Mouse (Mus musculus) spleen, adult 2 months (tissue): ENCODE measurements around the gene Fmnl1. TPM values are rescaled to one million over a fixed set of nuclear protein-coding genes. Genes with fewer than 3 reads are reported as not detected.

Experiments used
- DNase-seq, 2 experiments: peaks; one replicate each; pipeline versions ENCODE4 v3.0.0 to v3.0.0-alpha.2; 2012 to 2021; ENCODE audit warnings: low spot score in 2 of 2, low read depth in 1 of 2
- H3K27ac ChIP-seq: fragments of 200-500 bp; 2 replicates; pipeline ENCODE4 v1.5.1; 2012; ENCODE audit warnings: low read length, inconsistent platforms; ENCODE audit not compliant: insufficient read depth
- H3K27me3 ChIP-seq: fragments of 200-500 bp; 2 replicates; pipeline ENCODE4 v1.6.1; 2012; ENCODE audit warnings: mild to moderate bottlenecking, moderate library complexity, low read length, inconsistent platforms; ENCODE audit not compliant: control insufficient read depth, insufficient read depth
- H3K36me3 ChIP-seq: fragments of 200-500 bp; 2 replicates; pipeline ENCODE4 v1.6.1; 2012; ENCODE audit warnings: mild to moderate bottlenecking, low read length, inconsistent platforms; ENCODE audit not compliant: control insufficient read depth, insufficient read depth
- H3K4me1 ChIP-seq: fragments of 200-500 bp; 2 replicates; pipeline ENCODE4 v1.6.1; 2011; ENCODE audit warnings: inconsistent platforms; ENCODE audit not compliant: control insufficient read depth, insufficient read depth, insufficient read length
- H3K4me3 ChIP-seq: fragments of 200-500 bp; 2 replicates; pipeline ENCODE4 v1.5.1; 2011; ENCODE audit warnings: mild to moderate bottlenecking, inconsistent platforms; ENCODE audit not compliant: insufficient read depth, insufficient read length; ENCODE audit errors: extremely low read depth
- CTCF ChIP-seq: fragments of 200-500 bp; IDR thresholded peaks from 2 replicates; pipeline ENCODE4 v1.5.1; 2011; ENCODE audit warnings: mild to moderate bottlenecking, inconsistent platforms; ENCODE audit not compliant: insufficient read depth, insufficient read length, insufficient replicate concordance; ENCODE audit errors: extremely low read depth
- POLR2A ChIP-seq: fragments of 200-500 bp; IDR thresholded peaks from 2 replicates; pipeline ENCODE4 v1.6.1; 2011; ENCODE audit warnings: low read depth, low read length, inconsistent platforms
- WGBS: fragments of 180-500 bp; shearing (Covaris S2); methylation state at CpG from one replicate; pipeline ENCODE4 v1.1.7; 2018; 5-methylcytosine and 5-hydroxymethylcytosine counted together
- polyA plus RNA-seq: library from polyadenylated mRNA; depleted of rRNA; stranded (reverse); fragments of >200 nt; gene quantifications from 2 replicates; pipeline ENCODE4 v1.2.3, GENCODE M21; 2012

Gene Fmnl1
- polyA plus RNA-seq, 1 experiment: 137 TPM

- Histone ChIP-seq H3K27me3 (no peaks in the 10 kb centered on the region), H3K27ac (no peak overlapping the region), H3K4me1 (no peaks in the 10 kb centered on the region), H3K4me3 (no peak overlapping the region), H3K36me3 (no peaks in the 10 kb centered on the region)
- DNase-seq: no peak
- TF ChIP-seq POLR2A (no peak), CTCF (no peak)
- WGBS: 88% methylated on average over 6 of the region's 6 CpGs
These were observed 35.3 kb downstream of the Fmnl1 start for GRCm38 (mm10) chr11:103206203-103206602.

DNA sequence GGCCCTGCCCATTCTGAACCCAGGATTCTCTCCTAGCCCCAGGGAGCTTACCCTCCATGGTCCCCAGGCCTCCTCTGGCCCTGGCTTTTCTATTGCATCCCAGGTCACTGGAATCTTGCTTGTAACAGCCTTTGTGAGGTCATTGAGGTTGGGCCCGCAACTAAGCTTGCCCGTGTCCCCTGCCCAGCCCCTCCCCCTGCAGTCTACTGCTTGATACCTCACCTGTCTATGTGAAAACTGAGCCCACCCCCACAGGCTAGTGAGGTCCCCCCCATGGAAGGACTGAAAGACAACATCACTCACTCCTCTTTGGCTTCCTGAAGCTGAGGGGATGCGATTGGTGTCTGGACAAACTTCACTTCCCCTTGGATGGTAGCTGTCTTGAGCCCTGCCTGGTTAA lies 37.6 kb downstream of the Fmnl1 start, which contains the start of gene 1700023F06Rik:
Gene 1700023F06Rik, minus strand, starts transcription at position 101 of the 400 bp plus-strand sequence.
- no peak within 1 kb of the TSS for H3K27ac ChIP-seq
- WGBS: 93% methylated on average over 3 of the region's 3 CpGs
- no peaks in the 10 kb centered on the region for H3K27me3 ChIP-seq
- no peaks in the 10 kb centered on the region for H3K36me3 ChIP-seq
- no peaks in the 10 kb centered on the region for H3K4me1 ChIP-seq
- H3K4me3 ChIP-seq: no peak within 1 kb of the TSS
- no peak for DNase-seq
- TF ChIP-seq CTCF: no peak
- no peak for TF ChIP-seq POLR2A

DNA sequence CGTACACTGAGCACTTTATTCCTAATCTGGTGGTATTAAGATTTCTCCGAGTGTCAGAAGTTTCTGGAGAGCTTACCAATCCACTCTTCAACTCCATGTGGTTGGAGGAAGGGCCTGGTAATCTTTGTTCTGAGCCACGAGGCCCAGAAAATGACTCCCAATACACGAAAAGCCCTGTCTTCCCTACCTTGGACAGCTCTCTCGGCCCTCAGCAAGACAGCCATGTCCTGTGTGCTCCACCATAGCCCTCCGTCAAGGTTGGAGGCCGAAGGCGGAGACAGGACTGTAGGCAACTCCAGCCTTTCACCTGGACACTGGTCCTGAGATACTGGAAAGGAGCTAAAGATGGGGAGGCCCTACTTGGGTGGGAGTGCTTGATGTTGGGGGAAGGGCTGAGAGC lies 39.4 kb downstream of the Fmnl1 start:
- Histone ChIP-seq H3K27me3 (no peaks in the 10 kb centered on the region), H3K4me1 (no peaks in the 10 kb centered on the region), H3K36me3 (no peaks in the 10 kb centered on the region), H3K4me3 (no peak overlapping the region), H3K27ac (no peak overlapping the region)
- no peak for DNase-seq
- 80% methylated on average over 8 of the region's 8 CpGs for WGBS
- TF ChIP-seq POLR2A (no peak), CTCF (no peak)

DNA sequence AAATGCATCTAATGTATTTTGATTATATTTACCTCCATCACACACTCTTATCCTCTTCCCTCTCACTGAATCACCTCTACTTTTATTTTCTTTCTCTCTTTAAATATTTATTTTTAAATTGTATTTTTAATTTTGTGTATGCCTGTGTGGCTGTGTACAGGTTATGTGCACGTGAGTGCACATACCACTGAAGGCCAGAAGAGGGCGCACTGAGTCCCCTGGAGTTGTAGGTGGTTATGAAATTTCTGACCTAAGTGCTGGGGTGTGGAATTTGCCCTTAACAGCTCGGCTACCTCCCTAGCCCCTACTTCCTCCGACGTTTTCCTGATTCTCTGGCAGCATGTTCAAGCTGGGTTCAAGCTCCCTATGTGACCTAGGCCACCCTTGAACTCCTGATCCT lies 42.8 kb downstream of the Fmnl1 start:
- Histone ChIP-seq H3K27ac (no peak overlapping the region), H3K4me3 (no peak overlapping the region), H3K36me3 (no peaks in the 10 kb centered on the region), H3K27me3 (no peaks in the 10 kb centered on the region), H3K4me1 (peaks cover 5% of the 10 kb centered on the region; the same call in 1 of the 2 replicates)
- no peak for TF ChIP-seq POLR2A
- no peak for TF ChIP-seq CTCF
- WGBS: 86% methylated on average over 5 of the region's 5 CpGs
- DNase-seq: no peak

DNA sequence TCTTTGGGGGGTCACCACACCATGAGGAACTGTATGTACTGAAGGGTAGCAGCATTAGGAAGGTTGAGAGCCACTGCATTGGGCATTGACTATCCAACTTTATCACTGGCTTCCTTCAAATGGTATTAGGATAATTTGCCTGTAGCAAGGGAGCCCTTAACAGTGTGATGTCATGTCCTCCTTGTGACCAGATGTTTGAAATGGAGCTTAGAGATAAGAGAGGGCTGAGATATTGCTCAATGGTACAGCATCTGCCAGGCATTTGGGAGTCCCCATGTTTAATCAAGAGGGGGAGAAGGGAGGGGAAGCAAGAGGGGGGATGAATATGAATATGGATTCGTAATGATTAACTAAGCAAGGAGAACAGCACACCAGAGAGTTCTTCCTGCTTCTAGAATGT lies 44.4 kb downstream of the Fmnl1 start:
- DNase-seq: no peak
- no peak overlapping the region for H3K4me3 ChIP-seq
- H3K36me3 ChIP-seq: peaks cover under 1% of the 10 kb centered on the region; the same call in 1 of the 2 replicates
- no peaks in the 10 kb centered on the region for H3K27me3 ChIP-seq
- TF ChIP-seq CTCF (no peak), POLR2A (no peak)
- H3K27ac ChIP-seq: no peak overlapping the region
- peaks cover 5% of the 10 kb centered on the region; the same call in 1 of the 2 replicates for H3K4me1 ChIP-seq
- 70% methylated on average over 1 of the region's 1 CpGs for WGBS

DNA sequence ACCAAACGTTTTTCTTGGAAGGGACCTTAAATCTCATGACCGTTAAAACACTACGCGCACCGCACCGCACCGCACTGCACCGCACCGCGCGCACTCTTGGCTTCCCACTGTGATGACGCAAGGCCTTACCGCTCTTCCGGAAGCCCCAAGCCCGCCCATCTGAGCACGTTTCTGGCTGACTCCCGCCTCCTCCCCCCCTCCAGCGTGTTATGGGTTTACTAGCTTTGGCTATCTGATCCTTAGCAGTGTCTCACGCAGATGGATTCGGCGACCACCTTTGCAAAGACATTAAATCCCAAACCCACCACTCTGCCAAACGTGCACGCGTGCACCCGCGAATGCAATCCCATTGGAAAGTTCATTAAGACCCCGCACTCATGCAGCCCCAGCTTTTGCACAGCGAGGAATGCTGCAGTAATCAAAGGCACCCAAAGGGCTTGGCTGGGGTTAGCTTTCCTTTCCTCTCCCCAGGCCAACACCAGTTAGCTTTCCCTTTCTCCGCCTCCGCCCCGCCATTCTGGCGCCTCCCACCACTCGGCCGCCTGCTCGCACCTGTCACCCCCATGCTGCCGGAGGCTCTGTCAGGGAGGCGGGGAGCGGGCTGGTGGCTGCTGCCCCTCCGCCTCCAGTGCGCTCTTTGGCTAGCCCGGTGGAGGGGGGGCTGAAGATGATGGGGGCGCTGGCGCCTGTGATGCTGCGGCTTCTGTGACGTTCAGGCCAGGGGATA lies 47.0 kb downstream of the Fmnl1 start, which contains the start of gene Spata32:
Gene Spata32, minus strand, starts transcription at position 643 of the 727 bp plus-strand sequence.
- H3K27ac ChIP-seq: no peak within 1 kb of the TSS
- peaks cover 13% of the 10 kb centered on the region for H3K36me3 ChIP-seq
- peak within 1 kb of the TSS; percentile 64 for H3K4me3 ChIP-seq
- no peaks in the 10 kb centered on the region for H3K27me3 ChIP-seq
- peaks cover 5% of the 10 kb centered on the region; the same call in 1 of the 2 replicates for H3K4me1 ChIP-seq
- TF ChIP-seq POLR2A: no peak
- TF ChIP-seq CTCF: no peak
- DNase-seq: peak; percentile 46 to 52
- WGBS: 1% methylated on average over 45 of the region's 45 CpGs

DNA sequence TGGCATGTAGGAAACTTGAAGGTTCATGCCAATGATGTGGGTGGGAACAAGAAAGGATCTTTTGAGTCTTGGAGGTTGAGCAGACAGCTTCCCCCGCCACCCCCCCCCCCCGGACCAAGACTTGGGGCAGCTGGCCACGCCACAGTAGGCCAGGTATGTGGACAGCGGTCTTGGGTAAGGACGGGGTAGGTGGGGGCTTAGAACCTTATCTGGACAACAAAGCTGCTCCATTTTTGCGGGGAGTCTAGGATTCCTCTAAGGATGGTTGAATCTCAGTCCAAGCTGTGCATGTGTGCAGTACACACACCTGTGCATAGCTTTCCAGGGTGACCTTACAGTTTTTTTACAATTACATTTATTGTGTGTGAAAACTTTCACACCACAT lies 47.6 kb downstream of the Fmnl1 start:
- H3K27ac ChIP-seq: no peak overlapping the region
- H3K27me3 ChIP-seq: no peaks in the 10 kb centered on the region
- peaks cover 15% of the 10 kb centered on the region for H3K36me3 ChIP-seq
- TF ChIP-seq CTCF (no peak), POLR2A (no peak)
- 21% methylated on average over 6 of the region's 6 CpGs for WGBS
- no peak for DNase-seq
- peaks cover 5% of the 10 kb centered on the region; the same call in 1 of the 2 replicates for H3K4me1 ChIP-seq
- H3K4me3 ChIP-seq: peak overlapping the region; percentile 64; the same call in 1 of the 2 replicates
